Mouse (Mus musculus) kidney, postnatal 0 days (tissue): ENCODE results near the gene Wdr4. TPM values are rescaled to one million over a fixed set of nuclear protein-coding genes. Genes with fewer than 3 reads are reported as not detected.

Source experiments
- ATAC-seq: fragments of 200-750 bp; cut with Nextera tagmentation; replicated peaks from 2 replicates; pipeline ENCODE4 v1.8.0; 2017; ENCODE audit warnings: low read depth, moderate number of reproducible peaks, moderate TSS enrichment, moderate library complexity; ENCODE audit not compliant: low FRiP score
- DNase-seq: peaks from one replicate; pipeline ENCODE4 v3.0.0-alpha.2; 2016; ENCODE audit warnings: low spot score
- H3K27ac ChIP-seq: fragments of 300-500 bp; sonication (generic); 2 replicates; pipeline ENCODE4 v1.5.1; 2014; ENCODE audit warnings: mild to moderate bottlenecking
- H3K27me3 ChIP-seq: fragments of 300-500 bp; sonication (generic); 2 replicates; pipeline ENCODE4 v1.6.1; 2014; ENCODE audit warnings: low read length, mixed read lengths; ENCODE audit not compliant: insufficient read depth
- H3K36me3 ChIP-seq: fragments of 300-500 bp; sonication (generic); 2 replicates; pipeline ENCODE4 v1.6.1; 2014; ENCODE audit warnings: low read length, mixed read lengths; ENCODE audit not compliant: insufficient read depth
- H3K4me1 ChIP-seq: fragments of 300-500 bp; sonication (generic); replicated peaks from 2 replicates; pipeline ENCODE4 v1.6.1; 2014; ENCODE audit warnings: antibody characterized with exemption, low read length, mixed read lengths; ENCODE audit not compliant: insufficient read depth
- H3K4me2 ChIP-seq: fragments of 300-500 bp; sonication (generic); 2 replicates; pipeline ENCODE4 v1.6.1; 2014; ENCODE audit warnings: mild to moderate bottlenecking, low read length, moderate library complexity, mixed read lengths
- H3K4me3 ChIP-seq: fragments of 300-500 bp; sonication (generic); replicated peaks from 2 replicates; pipeline ENCODE4 v1.5.1; 2014; ENCODE audit warnings: low read depth, low read length
- H3K9ac ChIP-seq: fragments of 300-500 bp; sonication (generic); 2 replicates; pipeline ENCODE4 v1.6.1; 2014; ENCODE audit warnings: low read depth, low read length
- H3K9me3 ChIP-seq: fragments of 300-500 bp; sonication (generic); replicated peaks from 2 replicates; pipeline ENCODE4 v1.6.1; 2016; ENCODE audit warnings: low read length, inconsistent platforms, mixed read lengths
- CTCF ChIP-seq: IDR thresholded peaks from 2 replicates; pipeline ENCODE4 v1.5.1; 2016; ENCODE audit warnings: antibody characterized with exemption, low read depth, mild to moderate bottlenecking, moderate library complexity
- whole genome bisulfite sequencing: fragments of 180-500 bp; shearing (Covaris S2); extraction: QIAGEN DNeasy Blood & Tissue Kit; methylation state at CpG from one replicate; pipeline ENCODE4 v1.1.7; 2014; 5-methylcytosine and 5-hydroxymethylcytosine counted together
- polyA plus RNA-seq: library from polyadenylated mRNA; unstranded; fragments of >200 nt; fragmentation: Nextera tagmentation; extraction: Ambion mirVana; gene quantifications from 2 replicates; pipeline ENCODE4 v1.2.1, GENCODE M21; 2015

Wdr4 gene
- polyA plus RNA-seq, 1 experiment from 2014 or later = 25.9 TPM

- no peaks in the 10 kb centered on the region for H3K36me3 ChIP-seq
- DNase-seq = no peak
- H3K4me3 ChIP-seq = no peak overlapping the region
- H3K9ac ChIP-seq = no peak overlapping the region
- ATAC-seq = peak; percentile 84
- 26% methylated on average over 8 of the region's 8 CpGs for WGBS
- peak overlapping the region; percentile 36 for H3K27ac ChIP-seq
- H3K4me1 ChIP-seq = no peaks in the 10 kb centered on the region
- H3K9me3 ChIP-seq = no peaks in the 10 kb centered on the region
- H3K27me3 ChIP-seq = no peaks in the 10 kb centered on the region
- TF ChIP-seq CTCF = no peak
- H3K4me2 ChIP-seq = no peak overlapping the region
Measured at GRCm38 (mm10) chr17:31549389-31549788, 29.6 kb upstream of the Wdr4 start.

GRCm38 (mm10) chr17:31547974-31548373, 28.2 kb upstream of the Wdr4 start:
- Histone ChIP-seq H3K27me3 (no peaks in the 10 kb centered on the region), H3K4me3 (no peak overlapping the region), H3K9ac (no peak overlapping the region), H3K36me3 (no peaks in the 10 kb centered on the region), H3K9me3 (no peaks in the 10 kb centered on the region), H3K4me1 (no peaks in the 10 kb centered on the region), H3K4me2 (no peak overlapping the region), H3K27ac (no peak overlapping the region)
- no peak for DNase-seq
- 69% methylated on average over 3 of the region's 3 CpGs for WGBS
- no peak for ATAC-seq
- TF ChIP-seq CTCF = no peak

GRCm38 (mm10) chr17:31546444-31547196, 26.8 kb upstream of the Wdr4 start:
- Histone ChIP-seq H3K27ac (no peak overlapping the region), H3K27me3 (no peaks in the 10 kb centered on the region), H3K4me1 (no peaks in the 10 kb centered on the region), H3K36me3 (no peaks in the 10 kb centered on the region), H3K9me3 (no peaks in the 10 kb centered on the region), H3K4me3 (no peak overlapping the region), H3K9ac (no peak overlapping the region), H3K4me2 (no peak overlapping the region)
- DNase-seq = no peak
- TF ChIP-seq CTCF = no peak
- 81% methylated on average over 9 of the region's 9 CpGs for WGBS
- no peak for ATAC-seq

- no peak overlapping the region for H3K27ac ChIP-seq
- no peaks in the 10 kb centered on the region for H3K27me3 ChIP-seq
- no peak overlapping the region for H3K4me2 ChIP-seq
- no peaks in the 10 kb centered on the region for H3K9me3 ChIP-seq
- ATAC-seq = no peak
- no peak for DNase-seq
- H3K36me3 ChIP-seq = no peaks in the 10 kb centered on the region
- no peaks in the 10 kb centered on the region for H3K4me1 ChIP-seq
- TF ChIP-seq CTCF = no peak
- H3K9ac ChIP-seq = no peak overlapping the region
- H3K4me3 ChIP-seq = no peak overlapping the region
- 43% methylated on average over 6 of the region's 6 CpGs for WGBS
Measured at GRCm38 (mm10) chr17:31543574-31543973, 23.8 kb upstream of the Wdr4 start.

GRCm38 (mm10) chr17:31541460-31541831, 21.7 kb upstream of the Wdr4 start:
- ATAC-seq (no peak), DNase-seq (peak; percentile 75)
- H3K27me3 ChIP-seq = no peaks in the 10 kb centered on the region
- no peak overlapping the region for H3K4me3 ChIP-seq
- no peaks in the 10 kb centered on the region for H3K36me3 ChIP-seq
- no peak overlapping the region for H3K9ac ChIP-seq
- H3K27ac ChIP-seq = peak overlapping the region; percentile 68; the same call in 1 of the 2 replicates
- H3K9me3 ChIP-seq = no peaks in the 10 kb centered on the region
- H3K4me2 ChIP-seq = no peak overlapping the region
- TF ChIP-seq CTCF = no peak
- WGBS = 34% methylated on average over 6 of the region's 6 CpGs
- H3K4me1 ChIP-seq = no peaks in the 10 kb centered on the region

- Histone ChIP-seq H3K4me2 (no peak overlapping the region), H3K9ac (no peak overlapping the region), H3K4me3 (no peak overlapping the region), H3K4me1 (0 out of 2 replicates have a peak, but pooled peaks cover 2% of the 10 kb centered on the region), H3K27ac (peak overlapping the region; percentile 71; the same call in 1 of the 2 replicates), H3K27me3 (no peaks in the 10 kb centered on the region), H3K36me3 (no peaks in the 10 kb centered on the region), H3K9me3 (no peaks in the 10 kb centered on the region)
- TF ChIP-seq CTCF = no peak
- 27% methylated on average over 4 of the region's 4 CpGs for WGBS
- DNase-seq = no peak
- ATAC-seq = no peak
Measured at GRCm38 (mm10) chr17:31540809-31541459, 21.2 kb upstream of the Wdr4 start.
